Mouse (Mus musculus) kidney, postnatal 4 days (tissue): ENCODE data around the gene Fbxw18.
"Not testable (repeated sequence)": the region's sequence is repeated elsewhere in the genome, so short reads cannot be mapped to it uniquely, and the experiment has no call there.

ENCODE experiments used
- DNase-seq, 2 experiments: peaks; one replicate each; pipeline ENCODE4 v3.0.0; 2021; ENCODE audit warnings: mixed read lengths in 2 of 2

The Fbxw18 gene

GRCm38 (mm10) chr9:109702600-109702999 lies at the start of gene Fbxw18:
Gene Fbxw18, minus strand, starts transcription at chr9:109702700.
- not testable (repeated sequence) for DNase-seq

- not testable (repeated sequence) for DNase-seq
Observed at GRCm38 (mm10) chr9:109745989-109746388, 43.5 kb upstream of the Fbxw18 start, which contains the start of gene Fbxw26. Gene Fbxw26, minus strand, starts transcription at chr9:109746089.

GRCm38 (mm10) chr9:109685299-109685698 lies 17.2 kb downstream of the Fbxw18 start:
- peak; percentile 79 for DNase-seq

GRCm38 (mm10) chr9:109664552-109664951 lies 37.9 kb downstream of the Fbxw18 start, which contains the start of gene Fbxw25:
Gene Fbxw25, minus strand, starts transcription at chr9:109664652.
- DNase-seq = not testable (repeated sequence)
